Mouse (Mus musculus) left cerebral cortex, adult 11 months (tissue): ENCODE results near the gene Myl12a.

Experiments used
- DNase-seq: peaks from one replicate; pipeline ENCODE4 v3.0.0; 2022; ENCODE audit warnings: low spot score

Gene Myl12a

DNA sequence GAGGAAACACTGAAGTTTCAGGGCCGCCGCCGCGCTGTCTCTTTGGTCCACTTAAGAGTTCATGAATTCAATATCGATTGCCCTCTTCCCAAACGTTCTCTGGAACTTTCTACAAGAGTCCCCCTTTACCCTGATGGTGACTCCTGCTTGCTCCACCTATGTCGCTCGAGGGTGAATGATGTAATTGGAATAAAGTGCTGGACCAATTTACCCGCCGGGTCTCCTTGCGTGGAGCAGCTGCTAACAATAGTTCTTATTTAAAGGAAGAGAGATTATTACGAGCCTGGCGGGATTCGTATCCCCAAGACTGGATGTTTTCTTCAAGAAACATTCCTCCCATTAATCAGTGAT lies at the start of gene Myl12a:
Myl12a (minus strand) TSS at position 135 of the 351 bp plus-strand sequence.
- no peak for DNase-seq

DNA sequence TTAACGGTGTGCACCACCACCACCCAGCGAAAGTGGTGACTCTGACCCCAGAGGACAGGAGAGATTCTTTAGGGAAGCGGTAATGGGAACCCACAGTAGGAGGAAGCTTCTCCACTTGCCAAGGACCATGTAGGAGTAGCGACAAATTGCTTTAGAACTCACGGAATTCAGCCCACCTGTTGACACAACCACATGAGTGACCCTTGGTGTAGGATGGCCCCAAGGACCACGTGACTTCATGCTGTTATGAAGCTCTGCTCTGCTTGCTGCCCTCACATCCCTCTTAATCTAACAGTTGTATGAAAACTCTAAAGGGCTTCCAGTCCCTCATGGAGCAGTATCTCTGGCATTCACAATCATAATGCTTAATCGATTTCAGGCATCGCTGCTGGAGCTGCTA lies 46.6 kb upstream of the Myl12a start:
- no peak for DNase-seq

DNA sequence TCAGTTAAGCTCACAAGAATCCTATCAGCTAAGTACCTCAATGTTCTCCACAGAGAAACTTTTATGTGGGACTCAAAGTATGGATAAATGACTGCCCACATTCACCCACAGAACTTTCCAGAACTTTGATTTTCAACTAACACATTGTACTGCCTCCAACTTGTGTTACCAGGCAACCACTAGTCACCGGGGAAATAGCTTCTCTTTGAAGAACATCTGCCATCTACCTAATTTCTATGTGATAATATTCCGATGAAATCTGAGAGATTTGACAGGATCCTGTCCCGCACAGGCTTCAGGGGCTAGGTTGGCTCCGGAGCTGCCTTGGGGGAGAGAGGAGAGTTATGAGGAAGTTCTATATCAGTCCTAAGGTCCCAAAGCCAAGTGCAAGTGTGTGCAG lies 44.2 kb upstream of the Myl12a start:
- no peak for DNase-seq

DNA sequence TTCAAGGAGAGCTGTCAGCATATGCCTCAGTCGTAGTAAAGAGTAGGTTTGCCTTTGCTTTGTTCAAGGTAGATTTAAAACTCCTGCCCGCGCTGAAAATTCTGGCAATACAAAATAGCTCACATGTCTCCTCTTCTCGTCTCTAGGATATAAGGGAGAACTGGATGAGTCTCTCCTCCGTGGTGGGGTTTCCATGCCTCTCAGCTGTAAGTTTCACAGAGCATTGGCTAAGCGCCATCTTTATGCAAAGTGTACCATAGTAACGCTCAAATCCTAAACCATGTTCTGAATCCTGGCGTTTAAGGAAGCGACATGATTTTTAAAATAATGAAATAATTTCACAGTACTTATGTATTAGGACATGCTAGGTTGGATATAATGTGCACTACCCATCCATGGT lies 42.9 kb upstream of the Myl12a start:
- no peak for DNase-seq

DNA sequence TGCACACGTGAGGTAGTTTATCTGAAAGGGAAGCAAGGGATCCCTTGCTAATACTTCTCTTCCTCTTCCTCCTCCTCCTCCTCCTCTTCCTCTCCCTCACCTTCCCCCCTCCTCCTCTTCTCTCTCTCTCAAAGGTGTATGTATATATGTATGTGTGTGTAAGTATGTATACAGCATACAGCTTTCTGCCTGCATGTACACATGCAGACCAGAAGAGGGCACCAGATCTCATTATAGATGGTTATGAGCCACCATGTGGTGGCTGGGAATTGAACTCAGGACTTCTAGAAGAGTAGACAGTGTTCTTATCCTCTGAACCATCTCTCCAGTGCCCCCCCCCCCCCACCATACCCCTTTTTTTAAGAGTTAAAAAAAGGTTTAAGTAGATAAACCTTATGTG lies 40.0 kb upstream of the Myl12a start:
- no peak for DNase-seq

DNA sequence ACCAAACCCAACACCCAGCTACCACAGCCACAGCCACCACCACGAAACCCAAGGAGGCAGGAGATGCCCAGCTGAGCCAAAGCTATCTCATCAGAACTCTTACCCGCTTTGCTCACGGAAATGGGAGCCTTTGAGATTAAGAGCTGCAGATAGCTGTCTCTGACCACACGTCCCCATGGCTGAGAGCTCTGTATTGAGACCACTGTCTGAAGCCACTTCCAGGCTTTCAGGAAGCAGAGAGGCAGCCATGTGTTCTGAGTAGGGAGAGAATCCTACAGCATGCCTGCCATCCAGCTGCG lies 37.9 kb upstream of the Myl12a start:
- no peak for DNase-seq

DNA sequence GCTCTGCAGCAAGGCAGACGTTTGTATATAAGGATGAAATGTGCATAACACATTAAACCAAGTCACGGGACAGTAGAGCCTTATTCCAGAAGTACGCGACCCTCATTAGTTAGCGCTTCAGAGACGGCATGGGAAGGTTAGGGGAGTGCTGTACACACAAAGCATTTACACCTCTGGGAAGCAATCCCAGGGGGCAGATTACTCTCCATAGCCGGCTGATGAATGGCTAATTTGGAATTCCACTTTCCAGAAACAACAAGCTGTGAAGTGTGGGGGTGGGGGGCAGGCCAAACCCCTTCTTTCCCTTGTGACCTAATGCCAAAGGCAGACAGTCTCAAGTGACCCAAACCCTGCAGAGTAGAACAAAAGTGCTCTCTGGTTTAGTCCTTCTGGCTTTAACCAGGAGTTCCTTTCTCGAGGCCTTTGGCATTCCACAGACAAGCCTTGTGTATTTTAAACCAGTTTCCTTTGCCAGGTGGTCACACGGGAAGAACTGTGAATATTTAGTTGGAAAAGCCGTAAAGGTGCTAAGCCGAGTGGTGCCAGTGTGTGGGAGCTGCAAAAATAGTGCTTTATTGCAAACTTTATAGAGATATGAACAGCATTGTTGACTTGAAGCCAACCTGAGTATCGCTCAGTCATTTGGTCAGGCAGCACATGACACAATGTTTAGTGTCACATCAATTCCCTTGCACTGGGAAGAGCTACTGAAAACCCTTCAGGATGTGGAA lies 37.3 kb upstream of the Myl12a start:
- DNase-seq, result no peak

DNA sequence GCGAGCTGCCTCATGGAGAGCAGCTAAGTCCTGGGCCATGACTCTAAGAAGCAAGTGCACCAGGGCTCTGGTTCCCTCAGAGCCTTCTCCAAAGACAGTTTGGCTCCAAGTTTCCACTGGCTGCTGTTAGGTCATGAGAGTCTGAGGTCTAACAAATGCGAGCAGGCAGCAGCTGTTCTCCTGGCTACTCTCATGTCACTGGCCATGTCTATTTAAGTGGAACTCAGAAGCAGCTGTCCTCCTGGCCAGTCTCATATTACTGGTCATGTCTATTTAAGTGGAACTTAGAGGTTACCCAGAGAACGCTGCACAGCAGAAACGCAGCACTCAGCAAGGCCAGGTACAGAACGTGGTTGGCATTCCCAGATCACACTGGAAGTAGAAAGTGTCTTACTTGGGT lies 36.1 kb upstream of the Myl12a start:
- no peak for DNase-seq

DNA sequence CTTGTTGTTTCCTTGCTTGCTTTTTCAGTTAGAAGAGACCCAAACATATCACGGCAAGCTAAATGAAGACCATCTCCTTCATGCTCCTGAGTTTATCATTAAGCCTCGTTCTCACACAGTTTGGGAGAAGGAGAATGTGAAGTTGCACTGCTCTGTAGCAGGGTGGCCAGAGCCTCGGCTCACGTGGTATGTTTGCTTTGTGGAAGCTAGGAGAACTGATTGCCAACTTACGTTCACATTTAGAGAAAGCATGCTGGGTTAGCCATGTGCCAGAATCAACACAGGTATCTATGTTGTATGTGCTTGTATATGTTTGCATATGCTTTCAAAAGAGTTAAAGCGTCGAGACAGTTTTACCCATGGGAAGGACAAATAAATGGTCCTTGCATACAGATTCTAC lies 34.5 kb upstream of the Myl12a start:
- DNase-seq, result no peak

DNA sequence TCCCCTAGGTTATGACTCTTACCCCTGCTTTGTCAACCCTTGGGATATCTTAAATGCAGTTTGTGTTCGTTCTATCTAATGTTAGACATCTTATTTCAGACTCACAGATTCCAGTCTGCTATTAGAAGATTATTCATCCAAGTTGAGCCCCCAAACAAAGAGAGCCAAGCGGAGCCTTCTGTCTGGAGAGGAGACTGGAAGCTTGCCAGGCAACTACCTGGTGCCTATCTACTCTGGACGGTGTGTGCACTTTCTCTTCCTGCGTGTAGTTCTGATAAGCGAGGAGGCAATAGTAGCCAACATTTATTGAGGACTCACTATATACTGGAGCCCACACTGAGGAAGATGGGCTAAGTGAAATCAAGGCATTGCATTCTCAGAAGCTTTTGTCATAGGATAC lies 31.8 kb upstream of the Myl12a start:
- no peak for DNase-seq

DNA sequence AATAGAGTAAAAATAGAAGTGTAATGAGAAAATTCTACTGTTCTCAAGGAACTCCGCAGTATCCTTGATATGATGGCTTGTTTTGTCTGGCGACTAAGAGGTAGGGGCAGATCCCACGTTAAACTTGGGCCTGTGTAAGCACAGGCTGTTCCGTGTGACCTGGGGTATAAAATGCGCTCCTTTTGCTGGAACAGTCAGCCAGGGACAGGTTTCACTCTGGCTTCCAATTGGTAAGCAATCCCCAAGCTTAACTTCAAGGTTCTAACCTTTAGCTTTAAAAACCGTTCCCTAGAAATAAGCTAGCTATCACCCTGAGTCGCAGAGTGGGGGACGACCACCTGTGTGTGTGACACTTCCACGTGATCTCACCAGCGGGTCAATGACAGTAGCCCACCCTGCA lies 30.0 kb upstream of the Myl12a start:
- DNase-seq, result no peak

DNA sequence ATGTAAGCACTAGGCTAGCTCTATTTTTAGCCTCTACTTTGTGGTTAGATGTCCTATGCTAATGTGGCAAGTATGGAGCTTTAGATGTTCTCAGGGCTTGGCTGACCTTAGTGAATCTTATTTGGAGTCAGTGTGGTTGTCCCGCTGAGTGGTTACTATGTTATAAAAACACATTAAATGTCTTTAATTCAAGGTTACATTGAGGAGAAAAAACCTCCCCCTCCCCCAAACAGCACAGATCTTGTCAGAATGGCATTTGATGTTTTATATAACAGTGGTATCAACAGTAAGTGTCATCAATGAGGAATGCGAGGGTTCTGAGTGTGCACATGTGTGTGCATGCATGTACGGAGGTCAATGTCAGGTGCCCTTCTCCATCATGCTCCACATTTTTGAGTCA lies 24.5 kb upstream of the Myl12a start:
- no peak for DNase-seq

DNA sequence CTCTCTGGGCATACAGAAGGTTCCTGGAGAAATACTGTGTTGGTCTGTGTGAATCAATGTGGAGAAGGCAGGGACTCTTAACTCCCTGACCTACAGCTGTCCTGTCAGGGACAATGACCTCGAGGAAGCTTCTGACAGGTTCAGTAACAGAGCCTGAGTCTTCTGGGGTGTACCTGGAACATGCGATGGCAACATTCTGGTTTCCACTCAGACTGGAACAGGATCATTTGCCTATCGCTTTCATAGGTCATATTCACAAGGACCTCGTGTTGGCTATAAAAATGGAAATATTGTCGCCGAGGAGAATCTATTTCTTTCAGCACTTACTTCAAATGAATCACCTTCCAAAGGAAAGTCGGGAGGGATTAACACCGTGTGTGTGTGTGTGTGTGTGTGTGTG lies 23.2 kb upstream of the Myl12a start:
- no peak for DNase-seq

DNA sequence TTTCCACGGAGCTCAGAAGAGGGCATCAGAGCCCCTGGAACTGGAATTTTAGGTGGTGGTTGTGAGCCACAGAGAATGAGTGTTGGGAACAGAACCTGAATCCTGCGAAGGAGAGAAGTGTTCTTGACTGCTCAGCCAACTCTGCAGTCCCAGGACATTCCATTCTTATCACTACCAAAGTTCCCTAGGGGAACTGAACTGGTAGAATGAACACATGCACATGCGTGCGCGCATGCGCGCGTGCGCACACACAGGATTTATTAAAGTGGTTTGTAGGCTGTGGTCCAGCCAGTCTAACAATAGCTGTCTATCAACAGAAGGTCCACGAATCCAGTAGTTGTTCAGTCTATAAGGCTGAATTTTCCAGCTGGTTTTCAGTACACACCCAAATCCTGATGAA lies 21.4 kb upstream of the Myl12a start:
- DNase-seq, result no peak

DNA sequence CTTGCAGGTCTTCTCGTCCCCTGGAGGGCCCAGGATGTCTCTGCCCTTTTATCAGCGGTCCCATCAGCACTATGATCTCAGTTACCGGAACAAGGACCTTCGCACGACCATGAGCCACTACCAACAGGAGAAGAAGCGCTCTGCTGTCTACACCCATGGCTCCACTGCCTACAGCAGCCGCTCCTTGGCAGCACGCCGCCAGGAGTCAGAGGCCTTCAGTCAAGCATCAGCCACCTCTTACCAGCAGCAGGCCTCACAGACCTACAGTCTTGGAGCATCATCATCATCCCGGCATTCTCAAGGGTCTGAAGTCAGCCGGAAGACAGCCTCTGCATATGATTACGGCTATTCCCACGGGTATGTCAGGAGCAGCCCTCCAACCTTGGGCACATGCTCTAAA lies 20.2 kb upstream of the Myl12a start:
- DNase-seq, result no peak

DNA sequence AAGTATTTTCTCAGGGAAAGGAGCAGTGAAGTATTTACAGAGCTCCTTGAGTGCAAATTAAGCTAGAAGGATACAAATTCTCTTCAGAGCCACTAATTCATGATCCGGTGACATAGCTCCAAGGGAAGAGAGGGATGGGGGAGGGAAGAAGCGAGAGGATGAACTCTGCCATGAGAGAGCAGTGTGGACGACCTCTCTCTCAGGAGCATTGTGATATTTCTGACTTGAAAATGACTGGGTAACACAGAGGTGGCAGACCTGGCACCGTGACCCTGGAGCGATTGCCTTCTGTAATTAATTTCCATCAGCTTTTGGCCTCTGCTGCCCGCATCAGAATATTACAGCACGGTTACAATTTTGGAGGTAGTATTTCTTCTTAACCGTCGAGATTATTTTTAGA lies 17.2 kb upstream of the Myl12a start:
- DNase-seq, result no peak

DNA sequence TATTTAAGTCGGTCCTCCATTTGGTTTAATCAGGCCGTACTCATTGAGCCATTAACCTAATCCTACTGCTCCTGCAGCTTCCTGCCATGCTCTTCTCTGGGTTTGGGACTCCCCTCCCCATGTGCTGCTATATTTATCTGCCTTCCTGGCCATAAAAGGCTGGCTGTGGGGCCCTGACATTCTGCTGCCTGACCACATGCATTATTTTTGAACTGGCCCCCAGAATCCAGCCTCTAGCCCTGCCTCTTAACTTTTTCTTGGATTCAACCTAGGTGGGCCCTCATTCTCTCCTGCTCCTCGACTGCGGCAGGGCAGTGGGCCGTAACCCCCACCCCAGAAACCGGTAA lies 16.6 kb upstream of the Myl12a start:
- no peak for DNase-seq

DNA sequence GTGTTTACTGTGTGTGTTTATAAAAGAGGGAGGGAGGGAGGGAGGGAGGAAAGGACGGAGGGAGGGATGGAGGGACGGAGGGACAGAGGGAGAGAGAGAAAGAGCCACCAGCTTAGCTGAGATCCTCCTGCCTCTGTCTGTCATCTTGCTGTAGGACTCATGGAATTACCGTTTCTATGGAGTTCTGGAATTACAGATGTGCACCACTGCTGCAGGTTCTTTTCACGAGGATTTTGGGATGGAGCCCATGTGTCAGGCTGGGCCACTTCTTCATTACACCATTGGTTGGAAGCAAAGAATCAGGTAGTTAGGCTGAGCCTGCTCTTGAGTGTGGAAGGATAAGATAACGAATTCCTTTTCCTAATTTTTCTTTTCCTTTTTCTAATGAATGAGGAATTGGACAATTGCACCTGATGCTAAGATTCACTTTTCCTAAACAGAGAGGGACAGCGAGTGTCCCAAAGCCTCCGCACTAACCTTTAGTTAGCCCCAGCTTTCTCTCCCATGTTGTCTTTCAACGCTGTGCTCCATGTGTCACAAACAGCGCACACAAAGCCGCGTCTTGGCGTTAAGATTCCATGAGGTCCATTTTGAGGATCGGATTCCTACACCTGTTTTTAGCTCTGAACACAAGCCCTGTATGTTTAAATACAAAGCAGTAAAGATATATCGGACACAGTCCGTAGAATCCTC lies 16.1 kb upstream of the Myl12a start:
- DNase-seq, result no peak

DNA sequence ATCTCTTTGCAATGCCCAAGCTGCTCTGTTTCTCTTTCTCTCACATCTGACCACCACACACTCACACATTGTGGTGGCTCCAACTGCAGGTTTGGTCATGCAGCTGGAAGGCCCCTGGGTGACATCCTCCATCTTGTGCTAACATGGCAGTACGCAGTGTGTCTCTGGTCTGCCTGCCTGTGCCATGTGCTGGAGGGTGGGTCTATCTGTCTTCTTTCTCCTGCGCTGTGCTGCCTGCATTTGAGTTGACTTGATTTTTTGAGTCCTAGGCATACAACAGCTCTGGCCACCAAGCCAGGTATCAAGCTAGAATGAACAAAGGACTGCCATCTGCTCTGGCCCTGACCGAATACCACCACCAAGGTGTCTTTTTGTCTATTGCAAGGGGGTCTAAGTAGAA lies 15.5 kb upstream of the Myl12a start:
- DNase-seq, result no peak

DNA sequence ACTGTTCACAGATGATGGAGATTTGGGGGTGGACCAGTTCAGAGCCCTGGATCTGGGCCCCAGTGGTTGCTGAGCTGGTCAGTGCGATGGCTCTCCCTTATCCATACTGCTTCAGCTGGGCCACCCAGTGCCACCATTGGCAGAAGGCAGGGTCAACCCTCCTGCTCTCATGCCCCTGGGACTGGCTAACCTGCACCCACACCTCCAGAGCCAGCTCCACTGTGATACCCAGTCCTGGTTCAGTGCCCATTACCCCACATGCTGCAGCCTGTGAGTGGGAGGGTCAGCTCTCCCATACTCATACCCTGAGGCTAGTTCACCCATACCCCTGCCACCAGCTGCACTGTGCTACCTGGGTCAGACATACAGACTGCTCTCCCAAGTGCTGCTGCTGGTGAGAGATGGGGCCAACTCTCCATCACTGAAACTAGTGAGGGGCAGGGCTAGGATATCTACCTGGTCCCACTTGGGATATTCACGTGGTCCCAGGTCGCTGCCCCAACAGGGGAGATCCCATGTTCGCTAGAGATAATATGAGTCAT lies 14.8 kb upstream of the Myl12a start:
- DNase-seq, result no peak

DNA sequence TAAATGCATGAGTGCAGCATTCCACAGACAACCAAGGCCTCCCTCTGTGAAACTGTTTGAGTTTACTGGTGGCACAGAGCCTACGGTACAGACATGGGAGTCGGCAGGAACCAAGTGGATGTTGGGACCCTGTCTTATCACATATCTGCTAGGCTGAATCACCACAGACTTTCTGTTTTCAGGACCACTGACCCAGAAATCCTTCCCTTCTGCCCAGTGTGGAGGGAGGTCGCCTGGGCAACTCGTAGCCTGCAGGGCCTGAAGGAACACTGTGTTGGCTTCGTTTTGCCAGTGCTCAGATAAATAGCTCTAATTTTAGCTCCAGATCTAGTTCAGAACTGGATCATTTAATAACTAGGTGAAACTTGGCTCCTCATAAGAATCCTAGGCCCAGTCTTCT lies 12.2 kb upstream of the Myl12a start:
- no peak for DNase-seq

DNA sequence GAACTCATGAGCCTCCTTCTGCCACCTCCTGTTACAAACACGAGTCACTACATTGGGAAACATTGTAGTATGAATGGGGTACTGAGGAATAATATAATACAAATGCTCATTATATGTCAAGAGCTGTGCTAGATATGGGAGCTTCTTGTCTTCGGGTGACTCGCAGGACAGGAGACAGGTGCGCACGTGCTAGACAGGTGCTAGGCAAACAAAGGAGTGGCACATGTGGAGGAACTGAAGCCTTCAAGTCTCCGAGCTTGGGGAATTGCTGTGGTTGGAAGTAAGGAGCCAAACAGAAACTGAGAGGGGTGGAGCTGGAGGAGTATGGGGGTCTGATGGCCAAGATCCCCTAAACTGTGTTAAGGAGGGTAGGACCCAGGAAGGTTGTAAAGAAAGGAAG lies 10.4 kb upstream of the Myl12a start:
- no peak for DNase-seq

DNA sequence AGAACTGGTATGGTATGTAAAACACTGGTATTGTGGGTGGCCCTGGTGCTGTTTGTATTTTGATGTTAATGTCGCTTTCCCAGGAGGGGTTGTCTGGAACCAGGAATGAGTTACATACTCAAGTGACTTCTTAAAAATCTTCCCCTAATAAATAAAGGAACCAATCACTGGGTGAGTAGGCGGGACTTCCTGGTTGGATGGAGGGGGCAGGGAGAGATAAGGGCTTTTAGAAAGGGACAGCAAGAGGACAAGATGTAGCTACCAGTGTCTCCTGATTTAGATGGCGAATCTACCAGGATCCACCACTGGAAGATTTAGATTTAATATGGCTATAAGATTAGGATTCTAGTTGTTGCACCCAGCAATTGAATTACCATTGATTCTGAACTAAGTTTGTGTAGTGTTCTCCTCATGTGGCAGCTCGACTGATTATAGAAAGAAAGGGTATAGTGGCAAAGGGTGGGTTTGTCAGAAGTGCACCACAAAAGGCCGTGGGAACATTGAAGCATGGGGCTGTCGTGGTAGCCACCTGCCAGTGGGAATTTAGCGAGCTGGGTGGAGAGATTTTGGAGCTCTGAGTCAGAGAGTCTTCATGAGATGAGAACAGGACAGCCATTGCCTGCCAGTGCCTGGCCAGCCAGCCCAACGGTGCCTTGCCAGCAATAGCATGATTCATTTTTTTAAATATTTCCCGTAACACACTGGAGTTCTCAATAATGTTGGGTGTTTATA lies 9.4 kb upstream of the Myl12a start:
- DNase-seq, result no peak
